Mouse (Mus musculus): ENCODE measurements around the gene Supt5. TPM values are rescaled to one million over a fixed set of nuclear protein-coding genes. Genes with fewer than 3 reads are reported as not detected.

Supt5 gene
- total and polyA plus RNA-seq, 2 experiments from 2014 or later = 36.6 to 71.4 TPM

- H3K27ac ChIP-seq (ENCODE audit: low read depth) = no peak overlapping the region
- WGBS = 53% methylated on average over 9 of the region's 9 CpGs
- H3K36me3 ChIP-seq (replicated peaks; ENCODE audit: control insufficient read depth, insufficient read depth, low read length) = peaks cover 58% of the 10 kb centered on the region
- DNase-seq (ENCODE audit: low spot score) = no peak
- H3K9ac ChIP-seq (replicated peaks; ENCODE audit: low read depth, low read length) = no peak overlapping the region
- H3K9me3 ChIP-seq (replicated peaks; ENCODE audit: control insufficient read depth, low read length) = no peaks in the 10 kb centered on the region
- ATAC-seq (ENCODE audit: insufficient read depth, low read depth) = no peak
- TF ChIP-seq CTCF (IDR thresholded peaks at IDR 0.05; ENCODE audit: low read depth) (no peak), EP300 (IDR thresholded peaks at IDR 0.05; ENCODE audit: low read depth) (no peak)
- H3K4me3 ChIP-seq (ENCODE audit: low read depth, low read length) = no peak overlapping the region
- H3K4me2 ChIP-seq (ENCODE audit: low read depth, low read length) = no peak overlapping the region
- H3K27me3 ChIP-seq (ENCODE audit: control insufficient read depth, insufficient read depth, low read length) = no peaks in the 10 kb centered on the region
- H3K4me1 ChIP-seq (ENCODE audit: control insufficient read depth, insufficient read depth) = peaks cover 7% of the 10 kb centered on the region
Observed at GRCm38 (mm10) chr7:28309737-28310136, 28.8 kb downstream of the Supt5 start.

GRCm38 (mm10) chr7:28306216-28306615, 32.3 kb downstream of the Supt5 start:
- Histone ChIP-seq H3K27ac (ENCODE audit: low read depth) (no peak overlapping the region), H3K9ac (replicated peaks; ENCODE audit: low read depth, low read length) (no peak overlapping the region), H3K4me1 (ENCODE audit: control insufficient read depth, insufficient read depth) (peaks cover 4% of the 10 kb centered on the region), H3K4me2 (ENCODE audit: low read depth, low read length) (no peak overlapping the region), H3K36me3 (replicated peaks; ENCODE audit: control insufficient read depth, insufficient read depth, low read length) (peaks cover 53% of the 10 kb centered on the region), H3K4me3 (ENCODE audit: low read depth, low read length) (no peak overlapping the region), H3K9me3 (replicated peaks; ENCODE audit: control insufficient read depth, low read length) (no peaks in the 10 kb centered on the region), H3K27me3 (ENCODE audit: control insufficient read depth, insufficient read depth, low read length) (peaks cover 20% of the 10 kb centered on the region)
- no peak for DNase-seq (ENCODE audit: low spot score)
- no peak for TF ChIP-seq CTCF (IDR thresholded peaks at IDR 0.05; ENCODE audit: low read depth)
- TF ChIP-seq EP300 (IDR thresholded peaks at IDR 0.05; ENCODE audit: low read depth) = no peak
- 86% methylated on average over 8 of the region's 8 CpGs for WGBS
- ATAC-seq (ENCODE audit: insufficient read depth, low read depth) = no peak

- DNase-seq (ENCODE audit: low spot score) = no peak
- no peak for TF ChIP-seq EP300 (IDR thresholded peaks at IDR 0.05; ENCODE audit: low read depth)
- no peak for TF ChIP-seq CTCF (IDR thresholded peaks at IDR 0.05; ENCODE audit: low read depth)
- no peaks in the 10 kb centered on the region for H3K9me3 ChIP-seq (replicated peaks; ENCODE audit: control insufficient read depth, low read length)
Observed at GRCm38 (mm10) chr7:28305641-28306040, 32.9 kb downstream of the Supt5 start.

GRCm38 (mm10) chr7:28301616-28302433, 36.7 kb downstream of the Supt5 start, which contains the start of gene Dll3:
TSS of gene Dll3 (minus strand) at chr7:28302238.
- Histone ChIP-seq H3K9ac (replicated peaks; ENCODE audit: low read depth, low read length) (no peak within 1 kb of the TSS), H3K27me3 (ENCODE audit: control insufficient read depth, insufficient read depth, low read length) (peaks cover 49% of the 10 kb centered on the region)

More at GRCm38 (mm10) chr7:28305641-28306040, 32.9 kb downstream of the Supt5 start:
- H3K36me3 ChIP-seq (replicated peaks; ENCODE audit: control insufficient read depth, insufficient read depth, low read length) = peaks cover 53% of the 10 kb centered on the region
- H3K4me3 ChIP-seq (ENCODE audit: low read depth, low read length) = no peak overlapping the region
- H3K4me1 ChIP-seq (ENCODE audit: control insufficient read depth, insufficient read depth) = no peaks in the 10 kb centered on the region
- WGBS = 81% methylated on average over 10 of the region's 10 CpGs
- peaks cover 26% of the 10 kb centered on the region for H3K27me3 ChIP-seq (ENCODE audit: control insufficient read depth, insufficient read depth, low read length)
- no peak for ATAC-seq (ENCODE audit: insufficient read depth, low read depth)
- no peak overlapping the region for H3K4me2 ChIP-seq (ENCODE audit: low read depth, low read length)
- no peak overlapping the region for H3K27ac ChIP-seq (ENCODE audit: low read depth)
- no peak overlapping the region for H3K9ac ChIP-seq (replicated peaks; ENCODE audit: low read depth, low read length)

GRCm38 (mm10) chr7:28298837-28299625, 39.5 kb downstream of the Supt5 start:
- Histone ChIP-seq H3K9ac (replicated peaks; ENCODE audit: low read depth, low read length) (no peak overlapping the region), H3K9me3 (replicated peaks; ENCODE audit: control insufficient read depth, low read length) (no peaks in the 10 kb centered on the region), H3K36me3 (replicated peaks; ENCODE audit: control insufficient read depth, insufficient read depth, low read length) (no peaks in the 10 kb centered on the region), H3K4me2 (ENCODE audit: low read depth, low read length) (no peak overlapping the region), H3K27ac (ENCODE audit: low read depth) (no peak overlapping the region), H3K27me3 (ENCODE audit: control insufficient read depth, insufficient read depth, low read length) (peaks cover 70% of the 10 kb centered on the region), H3K4me1 (ENCODE audit: control insufficient read depth, insufficient read depth) (no peaks in the 10 kb centered on the region), H3K4me3 (ENCODE audit: low read depth, low read length) (no peak overlapping the region)
- DNase-seq (ENCODE audit: low spot score) (peak; percentile 57), ATAC-seq (ENCODE audit: insufficient read depth, low read depth) (peak; percentile 37; the same call in 1 of the 2 replicates)
- 44% methylated on average over 36 of the region's 43 CpGs for WGBS
- TF ChIP-seq EP300 (IDR thresholded peaks at IDR 0.05; ENCODE audit: low read depth) (no peak), CTCF (IDR thresholded peaks at IDR 0.05; ENCODE audit: low read depth) (peak; percentile 63)

More at GRCm38 (mm10) chr7:28301616-28302433, 36.7 kb downstream of the Supt5 start, which contains the start of gene Dll3:
- TF ChIP-seq EP300 (IDR thresholded peaks at IDR 0.05; ENCODE audit: low read depth) (no peak), CTCF (IDR thresholded peaks at IDR 0.05; ENCODE audit: low read depth) (peak; percentile 68)
- peak within 1 kb of the TSS; percentile 49 for H3K4me2 ChIP-seq (ENCODE audit: low read depth, low read length)
- H3K4me1 ChIP-seq (ENCODE audit: control insufficient read depth, insufficient read depth) = no peaks in the 10 kb centered on the region
- peak; percentile 45 for DNase-seq (ENCODE audit: low spot score)
- no peaks in the 10 kb centered on the region for H3K9me3 ChIP-seq (replicated peaks; ENCODE audit: control insufficient read depth, low read length)
- under 1% methylated on average over 30 of the region's 30 CpGs for WGBS
- ATAC-seq (ENCODE audit: insufficient read depth, low read depth) = peak; percentile 62; the same call in 1 of the 2 replicates
- peaks cover 22% of the 10 kb centered on the region for H3K36me3 ChIP-seq (replicated peaks; ENCODE audit: control insufficient read depth, insufficient read depth, low read length)
- H3K4me3 ChIP-seq (ENCODE audit: low read depth, low read length) = peak within 1 kb of the TSS; percentile 25
- no peak within 1 kb of the TSS for H3K27ac ChIP-seq (ENCODE audit: low read depth)
